Mouse (Mus musculus) C2C12 (cell line): Measurements from ENCODE around the gene Zfp592.

ENCODE experiments used
- CTCF ChIP-seq: IDR thresholded peaks from one replicate; pipeline ENCODE4 v1.5.1; 2011; ENCODE audit not compliant: control insufficient read depth, insufficient read depth, insufficient read length
- MAX ChIP-seq: IDR thresholded peaks from one replicate; pipeline ENCODE4 v1.6.1; 2011; ENCODE audit warnings: mild to moderate bottlenecking, control low read depth
- MYOD1 ChIP-seq: IDR thresholded peaks from one replicate; pipeline ENCODE4 v1.6.1; 2011; ENCODE audit warnings: low read depth; ENCODE audit not compliant: control insufficient read depth, insufficient read length
- USF1 ChIP-seq: IDR thresholded peaks from one replicate; pipeline ENCODE4 v1.6.1; 2011; ENCODE audit warnings: low read depth, mild to moderate bottlenecking, control low read depth, moderate library complexity

- TF ChIP-seq CTCF (no peak), MYOD1 (no peak), USF1 (no peak), MAX (no peak)
Observed at GRCm38 (mm10) chr7:80971419-80971818, 22.1 kb upstream of the Zfp592 start.
